Mouse (Mus musculus) liver, embryonic 14.5 days (tissue): ENCODE results near the gene Cox19. TPM values are rescaled to one million over a fixed set of nuclear protein-coding genes. Genes with fewer than 3 reads are reported as not detected.

Experiments
- ATAC-seq: fragments of 200-750 bp; cut with Nextera tagmentation; 2 replicates; pipeline ENCODE4 v1.8.0; 2017; ENCODE audit warnings: moderate number of reproducible peaks, mild to moderate bottlenecking, moderate library complexity; ENCODE audit not compliant: insufficient read depth
- DNase-seq, 3 experiments: peaks; one replicate each; pipeline ENCODE4 v3.0.0-alpha.2; 2012 to 2013; ENCODE audit warnings: low read depth in 3 of 3, low spot score in 3 of 3
- H3K27ac ChIP-seq: fragments of 300-500 bp; sonication (generic); 2 replicates; pipeline ENCODE4 v1.5.1; 2014; ENCODE audit warnings: moderate library complexity, mild to moderate bottlenecking, control low read depth, inconsistent platforms
- H3K27me3 ChIP-seq: fragments of 300-500 bp; sonication (generic); 2 replicates; pipeline ENCODE4 v1.6.1; 2014; ENCODE audit warnings: mild to moderate bottlenecking, low read length, moderate library complexity; ENCODE audit not compliant: control insufficient read depth, insufficient read depth
- H3K36me3 ChIP-seq: fragments of 300-500 bp; sonication (generic); replicated peaks from 2 replicates; pipeline ENCODE4 v1.6.1; 2014; ENCODE audit warnings: low read depth; ENCODE audit not compliant: control insufficient read depth, insufficient read depth
- H3K4me1 ChIP-seq, 2 experiments: fragments of 200-500 bp in 1 of 2; fragments of 300-500 bp in 1 of 2; sonication (generic) in 1 of 2; replicated peaks; 2 replicates each; pipeline ENCODE4 v1.6.1; 2012 to 2014; ENCODE audit warnings: antibody characterized with exemption in 1 of 2, inconsistent platforms in 1 of 2, low read length in 1 of 2; ENCODE audit not compliant: control insufficient read depth in 2 of 2, insufficient read depth in 2 of 2
- H3K4me2 ChIP-seq: fragments of 300-500 bp; sonication (generic); 2 replicates; pipeline ENCODE4 v1.6.1; 2014; ENCODE audit warnings: low read depth, mild to moderate bottlenecking, control low read depth, moderate library complexity
- H3K4me3 ChIP-seq, 2 experiments: fragments of 200-500 bp in 1 of 2; fragments of 300-500 bp in 1 of 2; sonication (generic) in 1 of 2; 2 replicates each; pipeline ENCODE4 v1.5.1; 2012 to 2014; ENCODE audit warnings: low read depth in 2 of 2, low read length in 2 of 2, mild to moderate bottlenecking in 2 of 2, control low read depth in 1 of 2, inconsistent platforms in 1 of 2, moderate library complexity in 1 of 2; ENCODE audit not compliant: insufficient read depth in 1 of 2
- H3K9ac ChIP-seq: fragments of 300-500 bp; sonication (generic); replicated peaks from 2 replicates; pipeline ENCODE4 v1.6.1; 2014; ENCODE audit warnings: mild to moderate bottlenecking, control low read depth, moderate library complexity
- H3K9me3 ChIP-seq: fragments of 300-500 bp; sonication (generic); 2 replicates; pipeline ENCODE4 v1.6.1; 2016; ENCODE audit warnings: low read length, mixed read lengths; ENCODE audit not compliant: control insufficient read depth
- CTCF ChIP-seq: IDR thresholded peaks from 2 replicates; pipeline ENCODE4 v1.5.1; 2016; ENCODE audit warnings: antibody characterized with exemption, low read depth, control low read depth
- EP300 ChIP-seq: IDR thresholded peaks from 2 replicates; pipeline ENCODE4 v1.6.1; 2016; ENCODE audit warnings: antibody characterized with exemption, low read depth
- WGBS: fragments of 180-500 bp; shearing (Covaris S2); extraction: QIAGEN DNeasy Blood & Tissue Kit; methylation state at CpG from one replicate; pipeline ENCODE4 v1.1.7; 2014; ENCODE audit not compliant: insufficient replicate concordance; 5-methylcytosine and 5-hydroxymethylcytosine counted together
- polyA plus RNA-seq, 2 experiments: library from polyadenylated mRNA; depleted of rRNA in 1 of 2; stranded (reverse) in 1 of 2; unstranded in 1 of 2; fragments of >200 nt; fragmentation: Nextera tagmentation in 1 of 2; extraction: Ambion mirVana in 1 of 2; gene quantifications; 2 replicates each; pipeline versions ENCODE4 v1.2.1 to v1.2.3; 2012 to 2014

The Cox19 gene
- polyA plus RNA-seq, 2 experiments, result 23.3 to 61.4 TPM

DNA sequence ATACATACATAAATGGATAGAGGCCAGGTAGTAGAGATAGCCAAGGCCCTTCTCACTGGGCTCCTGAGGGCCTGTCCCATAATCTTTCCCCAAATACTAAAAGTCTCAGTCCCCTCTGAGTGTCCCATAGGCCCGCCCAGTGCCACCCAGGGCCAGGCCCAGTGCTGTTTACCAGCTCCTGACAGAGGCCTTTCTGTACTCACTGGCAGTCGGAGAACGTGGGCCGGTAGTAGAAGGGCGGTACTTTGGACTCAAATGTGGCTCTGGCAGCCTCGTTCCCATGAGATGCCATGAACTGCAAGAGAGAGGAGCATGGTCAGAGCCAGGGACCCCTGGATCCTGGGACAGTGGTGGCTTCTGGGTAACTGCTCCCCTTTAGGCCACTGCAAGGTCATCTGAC, 49.1 kb downstream of the Cox19 start:
- DNase-seq, result no peak
- H3K4me3 ChIP-seq, result no peak overlapping the region
- ATAC-seq, result no peak
- H3K4me2 ChIP-seq, result no peak overlapping the region
- no peaks in the 10 kb centered on the region for H3K36me3 ChIP-seq
- H3K9me3 ChIP-seq, result no peaks in the 10 kb centered on the region
- 74% methylated on average over 6 of the region's 6 CpGs for WGBS
- TF ChIP-seq CTCF (no peak), EP300 (no peak)
- no peaks in the 10 kb centered on the region for H3K27me3 ChIP-seq
- H3K9ac ChIP-seq, result no peak overlapping the region
- H3K4me1 ChIP-seq, result peaks cover 0 to 2% of the 10 kb centered on the region in 2 experiments; a peak in 1 of 4 replicates
- H3K27ac ChIP-seq, result no peak overlapping the region

DNA sequence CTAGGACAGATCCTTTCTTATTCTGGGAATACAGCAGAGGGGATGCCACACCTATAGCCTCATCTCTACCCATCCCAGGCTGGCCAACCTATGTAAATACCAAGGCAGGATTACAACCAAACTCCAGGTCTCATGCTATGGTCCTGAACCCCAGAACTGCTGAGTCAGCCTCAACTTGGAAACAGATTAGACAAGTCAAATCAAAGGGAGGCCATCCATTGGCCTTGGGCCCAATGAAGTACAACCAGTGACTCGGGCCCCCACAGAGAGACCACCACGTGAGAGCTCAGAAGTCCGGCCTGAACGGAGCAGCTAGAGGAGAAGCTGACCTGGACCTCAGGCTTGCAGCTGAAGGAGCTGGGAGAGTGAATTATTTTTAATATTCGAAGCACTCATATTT, 53.5 kb downstream of the Cox19 start:
- no peaks in the 10 kb centered on the region for H3K9me3 ChIP-seq
- peaks cover 0 to 2% of the 10 kb centered on the region in 2 experiments; a peak in 1 of 4 replicates for H3K4me1 ChIP-seq
- WGBS, result 69% methylated on average over 5 of the region's 5 CpGs
- H3K4me3 ChIP-seq, result no peak overlapping the region
- no peak for ATAC-seq
- no peak overlapping the region for H3K9ac ChIP-seq
- no peak for TF ChIP-seq EP300
- TF ChIP-seq CTCF, result no peak
- no peak overlapping the region for H3K27ac ChIP-seq
- no peak for DNase-seq
- no peak overlapping the region for H3K4me2 ChIP-seq
- H3K27me3 ChIP-seq, result no peaks in the 10 kb centered on the region
- no peaks in the 10 kb centered on the region for H3K36me3 ChIP-seq

DNA sequence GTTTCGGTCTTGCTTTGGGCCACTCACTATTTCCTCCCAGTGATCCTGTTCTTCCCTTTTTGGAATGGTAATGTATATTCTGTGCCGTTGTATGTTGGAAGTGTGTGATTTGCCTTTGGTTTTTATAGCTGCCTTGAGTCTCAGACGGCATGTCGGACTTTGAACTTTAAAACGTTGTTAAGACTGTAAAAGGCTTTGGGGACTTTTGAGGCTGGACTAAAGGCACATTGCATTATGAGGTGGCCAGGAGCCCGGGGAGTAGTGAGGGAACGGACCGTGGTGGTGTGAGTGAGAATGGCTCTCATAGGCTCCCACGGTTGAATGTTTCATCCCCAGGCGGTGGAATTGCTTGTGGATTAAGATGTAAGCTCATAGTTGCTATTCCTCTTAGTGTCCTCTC, 54.1 kb downstream of the Cox19 start:
- no peak overlapping the region for H3K27ac ChIP-seq
- no peaks in the 10 kb centered on the region for H3K9me3 ChIP-seq
- no peak overlapping the region for H3K4me2 ChIP-seq
- H3K4me3 ChIP-seq, result no peak overlapping the region
- 83% methylated on average over 10 of the region's 10 CpGs for WGBS
- no peaks in the 10 kb centered on the region for H3K27me3 ChIP-seq
- TF ChIP-seq CTCF (no peak), EP300 (no peak)
- H3K4me1 ChIP-seq, result peaks cover 0 to 2% of the 10 kb centered on the region in 2 experiments; a peak in 1 of 4 replicates
- ATAC-seq (no peak), DNase-seq (no peak)
- H3K9ac ChIP-seq, result no peak overlapping the region
- H3K36me3 ChIP-seq, result no peaks in the 10 kb centered on the region

DNA sequence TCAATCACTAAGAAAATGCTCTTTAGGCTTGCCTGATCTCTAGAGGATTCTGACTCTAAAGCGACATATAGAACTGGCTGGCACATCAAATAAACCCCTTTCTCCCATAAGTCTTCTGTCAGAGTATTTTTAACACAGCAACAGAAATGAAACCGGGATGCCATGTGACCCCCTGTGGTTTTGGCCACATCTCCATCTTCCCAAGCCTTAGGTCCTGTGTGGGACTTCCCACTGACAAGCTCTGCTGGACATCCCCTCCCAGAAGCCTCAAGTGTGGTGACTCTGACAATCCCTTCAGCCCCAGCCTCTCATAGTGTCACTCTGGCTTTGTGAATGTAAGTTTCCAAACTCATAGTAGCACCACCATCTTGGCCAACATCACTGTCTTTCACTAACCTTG, 57.1 kb downstream of the Cox19 start:
- ATAC-seq, result no peak
- Histone ChIP-seq H3K4me1 (no peaks in the 10 kb centered on the region; a peak in 1 of 4 replicates), H3K27ac (no peak overlapping the region), H3K9me3 (no peaks in the 10 kb centered on the region), H3K9ac (no peak overlapping the region), H3K4me2 (no peak overlapping the region), H3K36me3 (no peaks in the 10 kb centered on the region), H3K4me3 (no peak overlapping the region), H3K27me3 (no peaks in the 10 kb centered on the region)
- TF ChIP-seq EP300 (no peak), CTCF (no peak)
- DNase-seq, result no peak
- WGBS, result 57% methylated on average over 2 of the region's 2 CpGs

DNA sequence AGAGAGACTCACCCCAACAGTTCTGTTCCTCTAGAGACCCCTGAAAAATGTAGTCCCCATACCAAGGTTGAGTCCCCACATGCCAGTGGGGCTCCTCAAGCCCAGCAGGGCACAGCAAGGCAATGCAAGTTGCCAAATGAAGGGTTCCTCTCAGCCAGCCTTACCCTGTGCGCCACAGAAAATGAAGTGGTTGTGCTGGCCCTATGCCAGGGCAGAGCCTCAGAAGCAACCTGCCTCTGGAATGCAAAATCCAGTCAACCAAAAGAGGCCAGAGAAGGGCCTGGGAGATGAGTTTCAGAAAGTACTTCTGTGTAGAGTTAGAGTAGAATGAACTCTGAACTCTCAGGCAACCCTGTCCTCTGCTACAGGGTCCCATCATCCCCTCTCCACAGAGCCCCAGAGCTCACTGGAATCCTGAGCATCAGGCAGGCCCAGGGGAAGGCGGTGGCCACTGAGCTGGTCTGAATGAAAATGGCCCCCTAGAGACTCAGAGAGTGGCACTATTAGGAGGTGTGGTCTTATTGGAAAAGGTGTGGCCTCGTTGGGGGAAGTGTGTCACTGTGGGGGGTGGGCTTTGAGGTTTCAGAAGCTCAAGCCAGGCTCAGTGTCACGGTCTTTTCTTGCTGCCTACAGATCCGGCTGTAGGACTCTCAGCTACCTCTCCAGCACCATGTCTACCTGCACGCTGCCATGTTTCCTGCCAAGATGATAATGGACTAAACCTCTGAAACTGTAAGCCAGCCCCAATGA, 59.2 kb downstream of the Cox19 start:
- Histone ChIP-seq H3K9me3 (no peaks in the 10 kb centered on the region), H3K36me3 (no peaks in the 10 kb centered on the region), H3K4me1 (peaks cover 0 to 6% of the 10 kb centered on the region in 2 experiments; a peak in 3 of 4 replicates), H3K4me3 (no peak overlapping the region), H3K4me2 (no peak overlapping the region), H3K9ac (no peak overlapping the region), H3K27me3 (no peaks in the 10 kb centered on the region), H3K27ac (no peak overlapping the region)
- no peak for TF ChIP-seq CTCF
- no peak for TF ChIP-seq EP300
- WGBS, result 67% methylated on average over 6 of the region's 6 CpGs
- ATAC-seq, result no peak
- no peak for DNase-seq
